Mouse (Mus musculus): ENCODE measurements around the gene Rhbdd3.

The Rhbdd3 gene

DNA sequence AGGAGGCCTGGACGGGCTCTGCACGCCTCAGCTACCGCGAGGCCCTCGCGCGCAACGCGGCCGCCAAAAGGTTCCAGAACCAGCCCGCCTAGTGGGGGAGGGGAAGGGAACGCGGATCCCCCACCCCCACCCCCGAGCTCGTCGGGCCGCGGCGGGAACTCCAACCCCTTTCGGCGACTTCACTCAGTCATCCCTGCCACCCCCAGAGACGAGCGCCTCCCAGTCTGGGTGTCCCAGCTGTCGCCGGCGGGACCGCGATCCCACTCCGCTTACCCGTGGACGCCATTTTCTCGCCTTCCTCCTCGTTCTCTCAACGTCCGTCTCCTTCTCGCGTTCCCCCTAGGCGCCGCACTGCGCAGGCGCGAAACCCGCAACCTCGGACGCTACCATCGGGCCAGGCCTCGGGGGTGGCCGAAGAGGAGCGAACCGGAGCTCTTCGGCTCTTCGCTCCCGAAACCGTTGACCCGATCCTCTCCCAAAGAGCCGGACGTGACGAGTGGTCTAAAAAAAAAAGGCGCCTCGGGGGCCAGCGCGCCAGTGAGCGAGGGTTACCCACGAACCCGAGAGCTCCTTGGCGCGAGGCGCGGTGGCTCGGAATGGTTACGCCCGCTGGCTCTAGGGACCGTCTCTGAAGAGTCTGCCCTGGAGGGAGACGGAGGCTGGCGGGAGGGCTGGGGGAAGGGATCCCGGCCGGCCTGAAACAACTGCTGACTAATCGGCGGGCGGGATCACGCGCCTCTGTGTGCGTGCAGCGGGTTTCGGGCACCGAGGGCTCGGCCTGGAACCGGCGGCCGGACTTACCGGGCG lies at the start of gene Rhbdd3, which contains the start of gene Ewsr1:
Rhbdd3 (plus strand) TSS at position 191 of the 807 bp plus-strand sequence.
Ewsr1 (minus strand) TSS at position 531 of the 807 bp plus-strand sequence.
- peak; percentile 95 to 97 for DNase-seq (ENCODE audit: low spot score in 2 of 2)

DNA sequence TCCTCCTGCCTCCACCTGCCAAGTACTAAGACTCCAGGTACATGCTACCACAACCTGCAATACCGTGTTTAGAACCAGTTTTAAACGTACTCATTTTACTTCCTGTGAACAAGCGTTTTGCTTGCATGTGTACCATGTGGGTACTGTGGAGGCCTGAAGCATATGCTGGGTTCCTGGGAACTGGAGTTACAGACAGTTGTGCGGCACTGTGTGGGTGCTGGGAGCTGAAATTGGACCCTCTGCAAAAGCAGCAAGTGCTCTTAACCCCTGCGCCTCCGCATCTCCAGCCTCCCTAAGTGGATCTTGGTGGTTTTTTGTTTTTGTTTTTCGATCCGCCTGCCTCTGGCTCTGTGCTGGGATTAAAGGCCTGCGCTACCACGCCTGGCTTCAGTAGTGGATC lies 47.1 kb upstream of the Rhbdd3 start:
- no peak for DNase-seq (ENCODE audit: low spot score in 2 of 2)

DNA sequence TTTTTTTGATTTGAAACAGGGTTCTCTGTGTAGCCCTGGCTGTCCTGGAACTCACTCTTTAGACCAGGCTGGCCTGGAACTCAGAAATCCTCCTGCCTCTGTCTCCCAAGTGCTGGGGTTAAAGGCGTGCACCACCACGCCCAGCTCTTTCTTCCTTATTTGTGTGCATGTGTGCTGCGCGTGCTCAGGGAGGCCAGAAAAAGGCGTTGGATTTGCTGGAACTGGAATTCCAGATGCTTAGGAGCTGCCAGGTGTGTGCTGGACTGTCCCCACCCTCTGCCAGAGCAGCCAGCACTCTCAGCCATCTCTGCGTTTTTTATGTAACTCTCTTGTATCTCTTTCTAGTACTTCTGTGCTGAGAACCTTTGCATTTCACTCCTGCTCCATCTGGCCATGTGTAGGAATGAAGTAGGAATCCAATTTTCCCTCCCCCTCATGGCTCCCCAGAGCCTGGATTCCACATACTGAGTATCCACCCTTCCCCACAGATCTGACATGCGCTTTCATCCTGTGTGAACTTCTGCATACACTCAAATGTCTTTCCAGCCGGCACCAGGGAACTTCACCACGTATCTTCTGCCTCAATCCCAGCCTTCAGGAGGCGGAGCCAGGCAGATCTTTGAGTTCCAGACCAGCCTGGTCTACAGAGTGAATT lies 46.4 kb upstream of the Rhbdd3 start:
- no peak for DNase-seq (ENCODE audit: low spot score in 2 of 2)

DNA sequence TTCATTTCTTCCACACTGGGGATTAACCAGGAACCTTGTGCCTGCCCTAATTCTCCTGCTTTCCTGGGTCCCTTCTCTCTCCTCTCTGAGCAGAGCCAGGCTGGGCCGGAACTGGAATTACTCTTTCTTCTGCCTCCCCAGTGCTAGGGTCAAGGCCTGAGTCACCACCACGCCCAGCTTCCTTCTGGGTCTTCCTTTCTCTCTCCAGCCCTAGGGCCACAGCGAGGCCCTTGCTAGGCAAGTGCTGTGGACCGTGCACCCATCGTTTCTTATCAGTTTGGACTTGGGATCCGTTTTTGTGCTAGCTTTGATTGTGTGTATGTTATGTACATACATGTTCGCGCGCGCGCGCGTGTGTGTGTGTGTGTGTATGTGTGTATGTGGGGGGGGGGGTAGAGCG lies 44.6 kb upstream of the Rhbdd3 start:
- DNase-seq (ENCODE audit: low spot score in 2 of 2) = no peak

DNA sequence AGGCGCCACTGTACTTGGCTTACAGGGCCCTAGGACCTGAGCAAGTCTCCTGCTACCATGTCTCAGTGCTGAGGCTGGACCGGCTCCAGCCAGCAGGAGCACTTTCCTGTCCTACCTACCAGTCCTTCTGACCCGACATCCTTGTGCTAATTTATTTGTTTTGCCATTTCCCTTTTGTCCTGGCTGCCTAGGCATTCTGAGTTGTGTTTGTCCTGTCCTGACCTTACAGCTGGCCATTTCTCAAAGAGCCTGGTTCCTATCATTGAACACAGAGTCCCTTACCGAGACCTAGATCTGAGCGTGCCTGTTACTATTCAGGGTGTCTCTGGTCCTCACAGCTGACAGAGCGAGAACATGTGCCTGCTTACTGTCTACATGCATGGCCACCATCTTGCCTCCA lies 43.9 kb upstream of the Rhbdd3 start:
- DNase-seq (ENCODE audit: low spot score in 2 of 2) = no peak

DNA sequence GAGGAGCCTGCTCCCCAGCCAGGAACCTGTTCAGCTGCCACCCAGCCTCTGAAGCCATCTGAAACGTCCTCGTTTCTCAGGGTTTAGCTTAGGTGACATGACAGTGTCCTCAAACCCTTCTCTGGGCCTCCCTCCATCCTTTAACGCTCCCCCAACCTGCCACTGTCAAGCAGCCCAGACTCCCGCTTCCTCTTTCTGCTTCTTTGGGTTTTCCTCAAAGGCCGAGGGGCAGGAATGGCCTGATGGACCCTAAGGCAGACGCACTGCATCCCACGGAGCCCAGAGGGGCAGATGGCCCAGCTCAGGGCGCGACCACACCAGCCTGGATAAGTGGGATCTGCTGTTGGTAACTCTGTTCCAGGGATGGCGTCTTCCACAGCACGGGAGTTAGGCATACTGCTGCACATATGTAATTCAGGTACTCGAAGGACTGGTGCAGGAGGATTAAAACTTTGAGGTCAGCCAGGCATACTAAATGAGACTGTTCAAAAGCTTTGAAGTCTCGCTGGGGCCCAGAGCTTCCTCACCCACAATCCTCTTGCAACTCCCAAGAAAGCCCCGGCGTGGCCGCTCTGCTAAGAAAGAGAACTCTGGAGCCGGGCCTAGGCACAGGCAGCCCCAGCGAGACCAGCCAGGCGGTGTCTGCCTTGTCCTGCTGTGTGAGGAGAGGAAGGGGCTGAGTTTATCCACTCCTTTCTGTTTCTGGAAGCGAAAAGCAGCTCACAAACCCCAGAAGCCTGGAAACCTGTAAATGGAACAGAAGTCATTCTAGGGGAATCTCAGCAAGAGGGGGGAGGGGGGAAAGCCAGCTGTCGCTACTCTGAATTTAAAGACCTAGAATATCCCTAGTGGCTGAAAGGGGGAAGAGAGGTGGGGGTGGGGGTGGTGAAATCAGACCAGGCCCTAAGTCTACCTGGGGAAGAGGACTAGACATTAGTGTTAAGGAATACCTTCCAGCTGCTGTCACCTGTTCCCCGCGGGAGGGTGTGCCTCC lies 42.5 kb upstream of the Rhbdd3 start:
- no peak for DNase-seq (ENCODE audit: low spot score in 2 of 2)

DNA sequence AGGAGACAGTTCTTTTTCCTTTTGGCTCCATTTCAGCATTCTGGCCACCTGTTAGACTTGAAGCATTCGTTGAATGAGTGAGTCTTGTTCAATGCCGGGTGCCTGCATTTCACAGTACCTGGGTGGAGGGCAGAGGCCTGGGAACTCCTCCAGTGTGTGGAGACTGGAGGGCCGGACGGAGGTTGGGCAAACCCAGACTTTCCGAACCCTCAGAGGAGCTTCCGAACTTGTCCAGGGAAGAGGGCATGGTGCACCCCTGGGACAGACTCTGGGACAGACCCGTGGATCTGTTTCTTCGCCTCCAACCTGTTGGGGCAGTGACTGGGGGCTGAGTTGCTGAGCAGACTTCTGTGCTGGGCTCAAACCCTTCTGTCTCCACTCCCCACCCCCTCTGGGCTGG lies 41.7 kb upstream of the Rhbdd3 start:
- no peak for DNase-seq (ENCODE audit: low spot score in 2 of 2)

DNA sequence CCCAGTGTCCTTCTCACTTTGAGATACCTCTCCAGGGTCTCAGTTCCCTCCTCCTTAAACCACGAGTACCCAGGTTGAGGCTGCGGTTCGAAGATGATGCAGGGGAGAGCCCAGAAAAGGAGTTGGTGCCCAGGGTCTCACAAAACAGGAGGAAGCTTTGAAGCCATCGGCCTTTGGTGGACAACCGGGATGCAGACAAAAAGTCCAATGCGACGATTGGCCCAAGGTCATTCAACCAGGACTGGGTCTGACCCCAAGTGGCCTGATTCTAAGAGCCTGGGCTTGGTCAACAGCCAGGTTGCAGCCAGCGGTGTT lies 41.2 kb upstream of the Rhbdd3 start:
- DNase-seq (ENCODE audit: low spot score in 2 of 2) = no peak

DNA sequence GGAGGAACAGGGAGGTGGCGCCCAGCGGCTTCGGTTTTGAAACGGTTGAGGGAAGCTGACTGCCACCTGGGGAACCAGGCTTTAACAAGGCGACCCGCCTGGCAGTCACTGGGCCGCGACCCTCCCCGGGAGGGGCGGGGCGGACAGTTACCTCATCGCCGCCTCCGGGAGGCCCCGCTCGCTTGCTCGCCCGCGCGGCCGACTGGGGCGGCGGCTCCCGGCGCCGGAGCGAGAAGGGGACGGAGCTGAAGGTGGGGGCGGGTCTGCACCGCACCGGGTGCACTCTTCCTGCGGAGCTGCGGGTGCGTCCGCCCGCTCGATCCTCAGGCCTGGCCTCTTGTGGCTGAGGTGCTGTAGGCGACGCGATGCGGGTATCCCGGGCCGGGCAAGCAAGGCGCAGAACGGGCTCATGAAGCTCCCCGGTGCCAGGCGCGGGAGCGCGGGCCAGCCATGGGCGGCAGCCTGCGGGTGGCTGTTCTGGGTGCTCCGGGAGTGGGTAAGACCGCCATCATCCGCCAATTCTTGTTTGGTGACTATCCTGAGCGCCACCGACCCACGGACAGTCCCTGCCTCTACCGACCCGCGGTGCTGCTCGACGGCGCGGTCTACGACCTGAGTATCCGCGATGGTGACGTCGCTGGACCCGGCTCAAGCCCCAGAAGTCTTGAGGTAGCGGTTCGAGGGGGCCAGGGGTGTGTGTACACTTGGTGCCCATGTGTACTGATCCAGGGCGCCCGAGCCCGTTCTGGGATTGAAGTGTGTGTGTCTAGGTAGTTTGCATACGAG lies 40.7 kb upstream of the Rhbdd3 start, which contains the start of gene Rasl10a:
Rasl10a (plus strand) TSS at position 273 of the 786 bp plus-strand sequence.
- DNase-seq (ENCODE audit: low spot score in 2 of 2) = peak in 1 of 2 experiments; percentile 38

DNA sequence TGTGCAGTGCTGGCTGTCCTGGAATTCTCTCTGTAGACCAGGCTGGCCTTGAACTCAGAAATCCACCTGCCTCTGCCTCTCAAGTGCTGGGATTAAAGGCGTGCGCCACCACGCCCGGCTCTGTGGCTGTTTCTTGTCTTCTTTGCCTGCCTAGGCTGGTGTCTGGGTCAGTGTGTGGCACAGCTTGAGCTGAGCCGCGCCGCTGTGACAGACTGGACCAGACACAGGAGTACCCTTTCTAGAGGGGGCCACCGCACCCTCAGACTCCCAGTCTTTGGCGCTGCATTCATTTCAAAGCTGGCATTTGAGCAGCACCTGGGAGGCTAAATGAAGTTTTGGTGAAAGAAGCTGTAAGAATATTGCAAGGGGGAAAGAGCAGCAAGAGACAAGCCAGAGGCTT lies 39.9 kb upstream of the Rhbdd3 start:
- no peak for DNase-seq (ENCODE audit: low spot score in 2 of 2)

DNA sequence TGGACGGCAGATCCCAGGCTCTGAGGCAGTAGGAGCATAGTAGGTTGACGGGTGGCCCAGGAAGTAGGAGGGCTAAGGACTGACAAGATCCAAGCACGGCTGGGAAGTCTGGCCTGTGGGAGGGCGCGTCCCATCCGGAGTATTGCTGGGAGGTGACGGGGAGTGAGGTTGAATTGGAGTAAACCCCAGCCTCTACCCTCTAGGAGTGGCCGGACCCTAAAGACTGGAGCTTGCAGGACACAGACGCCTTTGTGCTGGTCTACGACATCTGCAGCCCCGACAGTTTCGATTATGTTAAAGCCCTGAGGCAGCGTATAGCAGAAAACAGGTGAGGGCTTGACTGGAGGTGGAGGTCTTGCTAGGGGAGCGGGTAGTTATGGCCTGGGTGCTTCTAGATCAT lies 39.5 kb upstream of the Rhbdd3 start:
- DNase-seq (ENCODE audit: low spot score in 2 of 2) = no peak

DNA sequence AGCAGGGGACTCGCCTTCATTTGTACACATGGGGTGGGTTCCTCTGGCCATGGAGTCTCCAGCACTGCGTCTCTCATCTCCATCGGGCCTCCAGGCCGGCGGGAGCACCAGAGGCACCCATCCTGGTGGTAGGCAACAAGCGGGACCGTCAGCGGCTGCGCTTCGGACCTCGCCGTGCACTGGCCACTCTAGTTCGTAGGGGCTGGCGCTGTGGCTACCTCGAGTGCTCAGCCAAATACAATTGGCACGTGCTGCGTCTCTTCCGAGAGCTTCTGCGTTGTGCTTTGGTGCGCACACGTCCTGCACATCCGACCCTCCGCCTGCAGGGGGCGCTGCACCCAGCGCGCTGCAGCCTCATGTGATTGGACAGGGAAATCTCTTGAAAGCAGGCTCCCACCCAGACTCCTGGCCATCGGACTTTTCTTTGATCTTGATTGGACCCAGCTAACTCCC lies 39.0 kb upstream of the Rhbdd3 start:
- peak; percentile 44 to 59 for DNase-seq (ENCODE audit: low spot score in 2 of 2)

DNA sequence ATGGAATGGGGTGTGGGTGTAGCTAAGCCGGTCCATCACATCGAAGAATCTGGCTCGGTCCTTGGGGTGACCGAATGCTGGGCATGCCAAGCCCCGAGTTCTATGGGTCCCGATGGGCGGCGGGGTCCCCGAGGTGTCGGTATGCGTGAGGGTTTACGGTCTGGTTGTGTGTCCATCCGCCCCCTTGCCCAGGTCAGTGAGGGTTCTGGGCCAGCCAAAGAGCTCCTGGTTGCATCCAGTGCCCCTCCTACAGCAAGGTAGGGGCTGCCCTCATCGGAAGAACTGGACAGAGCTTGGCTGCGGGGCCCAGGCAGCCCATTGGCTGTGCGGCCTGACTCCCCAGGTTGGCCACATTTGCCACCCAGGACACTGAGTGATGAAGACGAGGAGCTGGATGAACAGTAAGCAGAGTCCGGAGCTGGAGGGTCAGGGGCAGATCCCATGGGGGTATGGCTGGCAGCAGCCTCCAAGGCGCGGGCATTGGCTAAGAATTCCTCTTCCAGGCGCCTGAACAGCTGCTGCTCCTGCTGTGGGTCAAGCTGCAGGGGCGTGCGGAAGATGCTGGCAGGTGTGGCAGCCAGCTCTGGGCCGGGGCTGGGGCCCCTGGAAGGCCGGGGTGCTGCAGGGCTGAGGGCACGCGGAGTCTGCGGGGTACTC lies 37.8 kb upstream of the Rhbdd3 start:
- DNase-seq (ENCODE audit: low spot score in 2 of 2) = peak in 1 of 2 experiments; percentile 33

DNA sequence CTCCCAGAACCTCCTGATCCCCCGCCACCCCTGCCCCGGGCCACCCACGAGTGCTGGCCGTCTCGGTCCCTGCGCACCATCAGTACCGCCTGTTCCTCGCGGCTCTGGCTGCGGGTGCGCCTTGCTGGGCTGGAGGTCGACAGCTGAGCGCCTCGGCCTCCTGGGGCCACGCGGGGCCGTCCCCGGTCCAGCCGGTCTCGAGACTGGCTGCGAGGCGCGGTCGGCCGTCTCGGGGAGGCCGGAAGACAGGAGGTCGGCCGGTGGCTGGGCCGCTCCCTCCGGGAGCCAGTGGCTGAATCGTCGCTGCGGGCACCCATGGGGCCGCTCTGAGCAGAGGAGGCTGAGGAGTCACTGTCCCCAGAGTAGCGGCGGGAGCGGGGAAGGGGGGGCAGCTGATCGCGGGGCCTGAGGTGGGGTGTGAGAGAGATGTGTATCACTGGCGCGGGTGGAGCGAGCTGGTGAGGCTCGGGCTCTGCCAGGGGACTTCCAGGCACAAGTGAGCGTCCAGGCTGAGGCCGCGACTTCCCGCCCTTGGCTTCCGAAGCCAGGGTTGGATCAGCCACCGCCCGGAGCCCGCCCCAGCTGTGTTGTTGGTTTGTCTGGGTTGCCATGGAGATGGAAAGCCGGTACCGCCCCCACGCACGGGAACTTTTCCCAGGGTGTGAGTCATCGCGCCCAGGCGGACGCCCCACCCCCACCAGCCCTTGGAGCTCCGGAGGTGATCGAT lies 37.1 kb upstream of the Rhbdd3 start:
- peak; percentile 90 for DNase-seq (ENCODE audit: low spot score in 2 of 2)

DNA sequence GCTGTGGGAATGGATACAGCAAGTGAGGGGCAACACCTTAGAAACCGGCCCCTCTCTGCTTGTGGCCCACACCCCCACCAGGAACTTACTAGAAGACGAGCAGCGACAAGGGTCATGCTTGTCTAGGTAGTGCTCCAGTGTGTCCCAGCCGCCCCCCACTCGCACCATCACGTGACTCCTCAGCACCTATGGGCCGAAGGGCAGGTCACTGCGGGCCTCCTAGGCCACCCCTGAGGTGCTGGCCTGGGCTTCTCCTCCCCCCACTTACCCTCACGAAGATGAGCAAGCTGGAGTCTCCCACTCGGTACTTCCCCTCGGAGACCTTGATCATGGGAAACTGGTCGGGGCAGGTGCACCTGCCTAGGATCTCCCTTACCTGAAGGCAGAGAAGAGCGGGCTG lies 36.4 kb upstream of the Rhbdd3 start:
- DNase-seq (ENCODE audit: low spot score in 2 of 2) = peak in 1 of 2 experiments; percentile 53

DNA sequence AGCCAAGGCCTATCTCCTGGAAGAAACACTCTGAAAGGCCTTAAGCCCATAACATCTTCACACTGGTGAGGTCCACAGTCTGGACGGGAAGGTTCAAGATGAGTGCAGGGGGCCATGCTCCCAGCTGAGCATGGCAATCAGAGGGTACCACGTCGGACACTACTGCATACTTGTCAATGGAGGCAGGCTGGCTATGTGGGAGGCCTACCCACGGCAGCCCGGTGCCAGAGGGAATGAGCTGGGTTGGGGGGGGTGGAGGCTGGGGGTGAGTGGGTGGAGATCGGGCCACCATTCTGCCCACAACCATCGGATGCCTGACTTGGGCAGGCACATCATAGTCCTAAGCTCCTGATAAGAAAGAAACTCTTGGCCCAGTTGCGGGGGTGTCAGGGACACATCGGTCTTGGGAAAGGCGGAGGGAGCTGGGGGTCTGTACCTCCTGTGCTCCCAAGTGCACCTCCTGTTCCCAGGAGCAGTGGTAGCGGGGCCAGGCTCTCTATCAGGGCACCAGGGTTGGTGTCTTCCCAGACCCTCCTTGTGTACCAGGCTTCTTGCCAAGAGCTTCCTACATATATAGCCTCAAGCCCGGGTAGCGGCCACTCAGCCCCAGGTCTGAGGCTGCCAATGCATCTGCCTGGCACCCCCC lies 35.7 kb upstream of the Rhbdd3 start:
- no peak for DNase-seq (ENCODE audit: low spot score in 2 of 2)

DNA sequence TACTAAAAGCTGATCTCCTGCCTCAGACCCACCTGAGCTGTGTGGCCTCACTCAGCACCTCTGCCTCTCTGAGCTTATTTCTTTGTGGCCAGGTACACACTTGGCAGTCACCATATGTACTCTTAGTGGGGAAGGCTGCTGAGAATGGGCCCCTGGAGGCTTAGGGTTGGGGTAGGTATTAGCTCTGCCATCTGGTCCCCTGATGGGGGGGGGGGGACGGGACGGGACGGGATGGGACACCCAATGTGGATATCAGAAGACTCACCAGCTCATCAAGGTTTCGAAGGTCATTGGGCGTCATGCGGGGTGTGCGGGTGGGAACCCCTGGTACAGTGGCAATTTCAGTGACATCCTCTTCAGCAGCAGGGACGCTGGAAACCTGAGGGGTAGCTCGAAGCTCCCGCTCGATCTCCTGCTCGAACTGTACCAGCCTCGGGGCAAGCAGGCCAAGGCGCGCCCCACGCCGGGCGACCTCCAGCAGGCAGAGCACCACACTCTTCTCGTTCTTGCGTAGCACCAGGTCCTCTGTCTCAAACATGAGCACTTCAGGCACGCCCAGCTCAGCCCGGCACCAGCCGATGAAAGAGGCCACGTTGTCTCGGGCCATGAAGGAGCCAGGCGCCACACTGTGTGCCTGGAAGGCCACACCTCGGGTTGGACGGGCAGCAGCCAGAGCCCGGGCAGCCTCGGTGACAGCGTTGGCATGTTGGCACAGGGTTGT lies 35.0 kb upstream of the Rhbdd3 start:
- DNase-seq (ENCODE audit: low spot score in 2 of 2) = no peak

DNA sequence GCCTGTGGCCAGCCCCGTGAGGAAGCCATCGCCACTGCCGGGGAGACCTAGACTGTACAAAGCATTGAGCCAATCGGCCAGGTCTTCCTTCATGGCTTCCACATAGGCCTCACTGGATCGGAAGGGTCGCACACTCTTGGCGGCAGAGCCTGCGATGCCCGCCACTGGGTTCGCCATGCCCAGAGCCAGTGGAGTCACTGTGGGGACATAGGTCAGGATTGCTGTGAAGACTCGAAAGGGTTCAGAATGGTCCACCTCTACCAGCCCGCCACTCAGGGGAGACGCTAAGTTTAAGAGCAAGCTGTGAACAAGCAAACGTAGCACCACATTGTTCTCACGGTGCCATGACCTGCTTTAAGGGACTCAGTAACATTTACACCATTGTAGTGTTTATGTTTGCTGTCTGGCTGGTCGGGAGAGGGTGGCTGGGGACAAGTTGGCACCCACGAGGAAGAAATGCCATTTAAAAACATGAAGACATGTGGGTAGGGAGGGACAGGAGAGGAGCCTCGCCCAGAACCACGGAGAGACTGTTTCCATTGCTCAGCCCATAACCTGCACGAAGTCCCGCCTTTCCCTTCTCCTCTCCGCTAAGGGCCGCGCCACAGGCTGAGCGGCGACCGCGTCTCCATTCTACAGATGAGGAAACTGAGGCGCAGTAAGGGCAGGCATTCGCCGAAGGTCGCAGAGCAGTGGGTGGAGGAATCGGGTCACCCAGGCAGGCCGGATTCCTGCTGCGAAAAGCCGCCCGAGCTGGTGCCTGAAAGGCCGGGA lies 34.3 kb upstream of the Rhbdd3 start:
- DNase-seq (ENCODE audit: low spot score in 2 of 2) = no peak
